Mouse (Mus musculus): ENCODE results near the gene Rad51b. TPM values are rescaled to one million over a fixed set of nuclear protein-coding genes. Genes with fewer than 3 reads are reported as not detected.

Gene Rad51b
- total RNA-seq, 2 experiments from 2014 or later, result 0.33 to 0.46 TPM

- DNase-seq (ENCODE audit: low spot score in 2 of 2), result no peak
These were observed 80.3 kb downstream of the Rad51b start for GRCm38 (mm10) chr12:79377378-79377777.

- DNase-seq (ENCODE audit: low spot score in 2 of 2), result no peak
These were observed 80.8 kb downstream of the Rad51b start for GRCm38 (mm10) chr12:79377861-79378260.

DNA sequence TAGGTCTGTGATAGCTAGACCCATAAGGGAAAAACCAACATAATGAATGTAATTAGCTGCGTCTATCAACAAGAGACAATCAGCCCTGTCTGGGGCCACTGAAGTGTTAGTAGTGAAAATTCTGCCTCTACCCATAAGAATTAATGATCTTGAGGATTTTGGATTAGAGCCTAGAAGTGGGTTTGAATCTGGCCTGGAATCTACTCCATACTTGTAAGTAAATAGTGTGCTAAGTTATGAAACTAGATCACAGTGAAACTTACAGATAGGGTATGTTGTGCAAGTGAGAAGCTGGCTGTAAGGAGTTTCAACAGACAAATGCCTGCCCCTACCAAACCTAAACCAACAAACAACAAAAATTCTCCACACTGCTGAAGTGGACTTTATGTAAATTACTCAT is 83.1 kb downstream of the Rad51b start:
- no peak for DNase-seq (ENCODE audit: low spot score in 2 of 2)

DNA sequence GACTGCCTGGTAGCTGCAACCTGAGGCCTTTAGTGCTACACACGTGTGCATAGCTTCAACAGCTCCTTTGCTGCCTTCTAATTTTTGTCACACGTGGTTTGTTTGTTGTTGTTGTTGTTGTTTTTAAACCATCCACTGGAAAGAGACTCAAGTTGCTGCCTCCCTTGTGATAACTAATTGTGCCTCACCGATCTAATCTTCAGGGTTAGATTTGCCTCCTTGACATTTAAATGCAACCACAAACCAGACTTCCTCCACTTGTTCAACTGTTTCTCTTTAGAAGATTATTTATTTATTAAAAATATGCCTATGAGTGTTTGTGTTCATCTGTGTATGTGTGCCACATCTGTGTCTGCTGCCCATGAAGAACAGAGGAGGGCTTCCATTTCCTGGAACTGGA is 84.4 kb downstream of the Rad51b start:
- DNase-seq (ENCODE audit: low spot score in 2 of 2), result no peak

DNA sequence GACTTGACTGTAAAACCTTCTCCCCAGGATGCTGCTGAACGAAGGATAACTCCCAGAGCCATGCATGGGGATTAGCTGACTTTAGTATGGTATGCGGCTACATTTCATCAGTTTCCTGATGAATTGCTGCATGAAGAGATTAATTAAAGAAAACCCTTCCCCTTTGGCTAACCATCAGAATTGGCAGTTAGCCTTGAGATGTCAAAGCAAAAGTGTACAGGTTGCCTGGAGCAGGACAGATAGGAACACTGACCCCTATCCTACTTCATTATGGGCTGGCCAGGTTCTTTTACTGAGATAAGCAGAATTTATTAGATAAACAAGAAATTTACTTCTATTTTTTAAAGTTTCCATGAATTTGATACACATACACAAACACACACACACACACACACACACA is 85.3 kb downstream of the Rad51b start:
- no peak for DNase-seq (ENCODE audit: low spot score in 2 of 2)

DNA sequence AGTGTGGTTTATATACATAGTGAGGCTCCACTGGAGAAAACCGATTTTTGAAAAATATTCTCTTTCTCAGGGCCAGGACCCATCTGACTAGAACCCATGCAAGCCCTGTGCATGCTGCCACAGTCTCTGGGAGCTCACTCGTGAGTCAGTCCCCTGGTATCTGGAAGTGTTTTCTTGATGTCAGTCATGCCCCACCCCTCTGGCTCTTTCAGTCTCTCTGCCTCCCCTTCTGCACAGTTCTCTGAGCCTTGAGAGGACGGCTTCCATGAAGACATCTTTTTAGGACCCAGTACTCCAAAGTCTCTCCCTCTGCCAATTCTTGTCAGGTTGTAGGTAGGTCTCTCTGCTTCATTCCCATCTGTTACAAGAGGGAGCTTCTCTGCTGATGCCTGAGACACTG is 86.5 kb downstream of the Rad51b start:
- DNase-seq (ENCODE audit: low spot score in 2 of 2), result no peak

- no peak for DNase-seq (ENCODE audit: low spot score in 2 of 2)
These were observed 87.7 kb downstream of the Rad51b start for GRCm38 (mm10) chr12:79384787-79385186.

- DNase-seq (ENCODE audit: low spot score in 2 of 2), result no peak
These were observed 88.1 kb downstream of the Rad51b start for GRCm38 (mm10) chr12:79385199-79385598.

GRCm38 (mm10) chr12:79387886-79388285 is 90.8 kb downstream of the Rad51b start:
- DNase-seq (ENCODE audit: low spot score in 2 of 2), result no peak

DNA sequence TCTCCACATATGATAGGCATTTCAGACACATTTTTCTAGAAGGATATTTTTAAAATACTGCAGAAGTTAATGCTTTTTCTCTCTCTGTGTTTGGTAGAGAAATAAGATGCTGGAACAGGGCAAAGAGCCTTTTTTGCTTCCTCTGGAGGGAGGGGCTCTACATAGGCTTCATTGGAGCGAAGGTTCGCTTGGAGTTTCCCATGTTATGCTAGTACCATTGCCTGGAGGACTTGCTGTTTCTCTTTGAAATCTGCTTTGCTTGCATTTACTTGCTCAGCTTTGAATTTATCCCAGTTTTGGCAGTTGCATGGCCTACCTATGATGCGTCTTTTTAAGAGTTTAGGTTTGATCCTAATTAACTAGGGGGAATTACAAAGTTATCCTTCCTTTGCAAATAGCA is 92.2 kb downstream of the Rad51b start:
- DNase-seq (ENCODE audit: low spot score in 2 of 2), result no peak

DNA sequence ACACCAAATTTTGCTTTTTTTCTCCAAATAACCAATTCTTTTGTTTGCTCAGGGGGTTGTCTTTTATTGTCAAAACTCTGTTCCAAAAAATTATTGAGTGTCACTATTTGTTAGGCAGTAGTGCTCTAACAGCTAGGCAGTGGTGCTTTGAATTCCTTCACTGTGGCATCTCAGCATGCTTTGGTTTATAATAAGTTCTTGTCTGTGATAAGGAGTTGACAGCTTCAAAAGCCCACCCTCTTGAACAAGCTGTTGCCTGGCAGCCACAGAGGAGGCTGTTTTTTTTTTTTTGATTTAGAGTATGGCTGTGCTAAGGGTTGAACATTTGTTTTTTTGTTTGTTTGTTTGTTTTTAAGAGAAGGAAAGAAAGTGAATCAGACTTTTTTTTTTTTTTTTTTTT is 92.9 kb downstream of the Rad51b start:
- DNase-seq (ENCODE audit: low spot score in 2 of 2), result no peak

GRCm38 (mm10) chr12:79393636-79394035 is 96.6 kb downstream of the Rad51b start:
- no peak for DNase-seq (ENCODE audit: low spot score in 2 of 2)

- DNase-seq (ENCODE audit: low spot score in 2 of 2), result no peak
These were observed 106.9 kb downstream of the Rad51b start for GRCm38 (mm10) chr12:79403992-79404391.

DNA sequence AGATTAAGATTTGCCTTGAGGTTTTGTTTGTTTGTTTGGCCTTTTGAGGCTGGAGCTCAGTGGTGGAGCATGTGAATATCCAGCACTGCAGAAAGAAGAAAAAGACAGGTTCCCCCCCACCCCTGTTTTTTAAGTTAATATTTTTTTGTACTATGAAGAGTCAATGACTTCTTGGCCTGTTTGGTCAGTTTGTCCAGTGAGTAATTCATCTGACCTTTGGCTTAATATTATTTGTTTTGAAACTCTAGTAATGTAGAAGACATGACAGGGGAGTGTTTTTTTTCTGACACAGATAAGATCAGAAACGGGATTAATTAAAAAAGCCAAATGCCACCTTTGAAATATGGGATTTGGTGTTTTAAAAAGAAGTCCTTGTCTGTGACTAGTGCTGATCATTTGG is 107.4 kb downstream of the Rad51b start:
- no peak for DNase-seq (ENCODE audit: low spot score in 2 of 2)

- no peak for DNase-seq (ENCODE audit: low spot score in 2 of 2)
These were observed 111.6 kb downstream of the Rad51b start for GRCm38 (mm10) chr12:79408677-79409076.

DNA sequence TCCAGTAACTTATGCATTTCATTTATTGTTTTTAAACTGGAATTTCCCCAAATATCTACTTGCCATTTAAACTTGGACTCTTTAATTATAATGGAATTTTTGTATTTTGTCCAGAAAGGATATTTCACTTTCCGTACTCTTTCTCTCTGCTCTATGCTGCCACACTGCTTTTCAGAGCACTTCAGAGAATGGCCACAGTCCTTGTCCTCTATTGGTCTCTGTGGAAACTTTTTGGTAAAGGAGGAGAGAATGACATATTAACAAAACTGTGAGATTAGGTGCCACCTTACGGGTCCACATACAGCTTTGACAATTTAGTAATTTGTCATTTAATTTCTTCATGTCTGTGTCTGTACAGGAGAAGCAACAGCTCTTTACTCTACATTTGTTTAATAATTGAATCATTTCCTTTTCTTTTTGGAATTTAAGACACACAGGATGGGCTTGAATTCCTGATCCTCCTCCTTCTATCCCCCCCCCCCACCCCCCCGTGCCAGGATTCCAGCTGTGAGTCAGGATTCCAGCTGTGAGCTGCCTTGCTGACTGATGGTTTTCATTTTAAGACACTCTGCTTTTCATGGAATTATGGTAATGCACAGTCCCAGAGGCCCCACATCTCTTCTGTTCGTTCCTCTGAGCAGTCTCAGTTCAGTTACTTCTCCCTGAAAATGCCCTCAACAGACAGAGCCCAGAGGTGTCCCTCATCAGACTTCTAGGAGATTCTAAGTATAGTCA is 112.2 kb downstream of the Rad51b start:
- DNase-seq (ENCODE audit: low spot score in 2 of 2), result no peak

DNA sequence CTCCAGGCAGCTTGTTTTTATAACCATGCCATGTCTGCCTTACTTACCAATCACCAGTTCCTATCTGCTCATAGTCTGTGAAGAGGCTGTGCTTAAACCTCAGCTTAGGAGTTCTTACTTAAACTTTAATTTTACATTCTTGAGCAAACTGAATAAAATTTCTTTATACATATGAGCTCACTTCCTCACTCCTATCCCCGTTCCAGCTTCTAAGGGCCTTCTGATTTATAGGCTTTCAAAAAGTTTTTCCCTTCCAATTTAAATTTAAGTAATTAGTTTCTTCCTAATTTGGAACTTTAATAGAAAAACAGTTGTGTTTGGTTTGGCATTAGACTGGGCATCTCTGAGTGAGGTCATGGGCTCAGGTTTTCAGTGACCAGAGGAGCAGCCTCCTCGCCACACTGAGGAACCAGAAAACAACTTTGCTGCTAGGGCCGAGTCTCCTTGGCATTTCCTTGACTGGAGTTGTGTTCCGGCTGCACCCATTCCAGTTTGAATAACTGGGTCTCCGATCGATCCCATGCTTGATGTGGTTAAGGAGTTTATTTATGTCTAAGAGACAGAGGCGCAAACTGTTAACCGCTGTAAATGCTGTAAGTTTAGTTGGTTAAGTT is 115.9 kb downstream of the Rad51b start:
- no peak for DNase-seq (ENCODE audit: low spot score in 2 of 2)

DNA sequence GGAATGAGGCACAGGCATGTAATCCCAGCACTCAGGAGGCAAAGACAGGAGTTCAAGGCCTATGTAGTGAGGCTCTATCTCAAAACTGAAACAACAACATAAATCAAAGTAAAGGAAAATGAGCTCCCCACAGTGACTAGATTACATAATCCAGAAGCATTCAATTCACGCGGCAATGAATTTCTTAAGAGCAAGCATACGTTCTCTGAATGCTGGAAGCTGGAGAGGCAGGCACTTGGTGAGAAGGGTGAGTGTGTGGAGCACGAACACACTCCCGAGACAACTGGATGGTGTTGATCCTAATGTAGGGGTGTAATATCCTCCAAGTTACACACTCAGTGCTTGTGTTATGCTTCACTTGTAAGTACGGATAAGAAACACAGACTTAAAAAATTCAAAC is 120.3 kb downstream of the Rad51b start:
- DNase-seq (ENCODE audit: low spot score in 2 of 2), result no peak

- no peak for DNase-seq (ENCODE audit: low spot score in 2 of 2)
These were observed 123.5 kb downstream of the Rad51b start for GRCm38 (mm10) chr12:79420605-79421004.

GRCm38 (mm10) chr12:79429507-79430291 is 132.6 kb downstream of the Rad51b start:
- no peak for DNase-seq (ENCODE audit: low spot score in 2 of 2)

- DNase-seq (ENCODE audit: low spot score in 2 of 2), result no peak
These were observed 134.1 kb downstream of the Rad51b start for GRCm38 (mm10) chr12:79431138-79431537.

DNA sequence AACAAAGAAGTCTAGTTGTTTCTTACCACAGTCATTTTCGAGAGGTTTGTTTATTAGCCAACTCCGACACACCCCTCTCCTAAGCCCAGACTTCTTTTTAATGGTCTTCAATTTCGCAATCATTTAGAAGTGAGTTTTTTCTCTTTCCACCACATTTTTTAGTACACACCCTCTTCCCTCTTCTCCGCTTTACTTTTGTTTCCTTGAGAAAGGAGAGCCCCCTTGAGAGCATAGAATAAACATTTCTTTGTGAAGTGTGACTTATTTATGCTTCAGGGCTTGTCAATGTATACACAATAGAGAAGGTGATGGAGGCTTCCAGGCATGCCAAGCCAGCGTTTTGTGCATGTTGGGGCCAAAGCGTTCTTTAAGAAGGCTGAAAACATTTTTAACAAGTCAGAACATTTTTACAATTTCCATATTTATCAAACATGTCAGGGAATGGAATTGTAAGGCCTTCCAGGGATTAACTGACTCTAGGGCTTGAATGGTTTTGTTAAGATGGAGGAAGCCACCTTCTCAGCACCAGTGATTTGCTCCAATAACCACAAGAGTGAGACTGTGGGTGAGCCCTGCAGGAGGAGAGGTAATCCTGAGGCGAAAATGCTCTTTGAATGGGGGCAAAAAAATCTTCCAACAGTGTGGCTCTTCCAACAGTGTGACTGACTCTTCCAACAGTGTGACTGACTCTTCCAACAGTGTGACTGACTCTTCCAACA is 136.8 kb downstream of the Rad51b start:
- DNase-seq (ENCODE audit: low spot score in 2 of 2), result no peak
